Mouse (Mus musculus): Measurements from ENCODE around the gene Prps2. TPM values are rescaled to one million over a fixed set of nuclear protein-coding genes. Genes with fewer than 3 reads are reported as not detected.
"Not testable (repeated sequence)": the region's sequence is repeated elsewhere in the genome, so short reads cannot be mapped to it uniquely, and the experiment has no call there.

Gene Prps2
- polyA plus RNA-seq, 1 experiment from 2014 or later: 30.1 TPM

- H3K36me3 ChIP-seq: no peaks in the 10 kb centered on the region
- H3K9me3 ChIP-seq (replicated peaks): no peaks in the 10 kb centered on the region
- 60% methylated on average over 4 of the region's 4 CpGs for WGBS
- H3K27me3 ChIP-seq: peaks cover 41% of the 10 kb centered on the region
- no peak overlapping the region for H3K4me3 ChIP-seq (replicated peaks)
- H3K4me2 ChIP-seq: no peak overlapping the region
- ATAC-seq (replicated peaks; ENCODE audit: low FRiP score): no peak
- H3K4me1 ChIP-seq: no peaks in the 10 kb centered on the region
- H3K9ac ChIP-seq: no peak overlapping the region
- H3K27ac ChIP-seq: no peak overlapping the region
Observed at GRCm38 (mm10) chrX:167321233-167321806, 61.2 kb downstream of the Prps2 start.

DNA sequence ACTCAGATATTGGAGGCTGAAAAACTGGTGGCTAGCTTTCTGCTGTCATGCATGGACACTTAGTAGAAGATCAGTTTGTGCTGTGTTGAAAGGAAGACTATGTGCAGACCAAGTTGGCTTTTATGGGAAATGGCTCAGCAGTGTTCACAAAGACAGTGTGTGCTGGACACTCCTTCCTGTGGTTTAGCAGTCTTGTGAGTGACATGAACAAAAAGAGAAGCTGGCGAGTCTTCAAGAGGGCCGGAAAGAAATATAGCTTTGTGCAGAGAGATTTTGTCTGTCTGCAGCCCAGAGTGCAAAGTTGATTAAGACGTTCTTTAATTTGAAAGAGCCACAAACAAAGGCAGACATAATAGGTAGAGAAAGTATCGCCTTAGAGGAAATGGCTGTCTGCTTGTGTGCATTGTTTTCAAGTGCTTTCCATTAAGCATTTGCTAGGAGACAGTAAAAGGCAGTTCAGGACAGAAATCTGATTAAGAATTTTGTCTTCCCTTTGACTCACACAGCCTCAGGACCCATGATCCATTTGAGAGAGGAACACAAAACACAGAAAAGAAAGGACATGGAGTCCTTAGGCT lies 63.6 kb downstream of the Prps2 start:
- Histone ChIP-seq H3K4me2 (no peak overlapping the region), H3K27ac (no peak overlapping the region), H3K9me3 (replicated peaks) (no peaks in the 10 kb centered on the region), H3K36me3 (no peaks in the 10 kb centered on the region), H3K4me1 (no peaks in the 10 kb centered on the region), H3K27me3 (peaks cover 43% of the 10 kb centered on the region), H3K9ac (no peak overlapping the region), H3K4me3 (replicated peaks) (no peak overlapping the region)
- ATAC-seq (replicated peaks; ENCODE audit: low FRiP score): no peak
- WGBS: 57% methylated on average over 4 of the region's 4 CpGs

- no peaks in the 10 kb centered on the region for H3K36me3 ChIP-seq
- no peak overlapping the region for H3K27ac ChIP-seq
- H3K9ac ChIP-seq: no peak overlapping the region
- no peak overlapping the region for H3K4me3 ChIP-seq (replicated peaks)
- H3K4me1 ChIP-seq: no peaks in the 10 kb centered on the region
- WGBS: 44% methylated on average over 5 of the region's 5 CpGs
- peaks cover 51% of the 10 kb centered on the region for H3K27me3 ChIP-seq
- no peak for ATAC-seq (replicated peaks; ENCODE audit: low FRiP score)
- no peaks in the 10 kb centered on the region for H3K9me3 ChIP-seq (replicated peaks)
- no peak overlapping the region for H3K4me2 ChIP-seq
Observed at GRCm38 (mm10) chrX:167315766-167316165, 66.8 kb downstream of the Prps2 start.

GRCm38 (mm10) chrX:167315093-167315726 lies 67.3 kb downstream of the Prps2 start:
- Histone ChIP-seq H3K4me2 (no peak overlapping the region), H3K36me3 (no peaks in the 10 kb centered on the region), H3K27me3 (peaks cover 49% of the 10 kb centered on the region), H3K4me3 (replicated peaks) (no peak overlapping the region), H3K27ac (no peak overlapping the region), H3K9ac (no peak overlapping the region), H3K4me1 (no peaks in the 10 kb centered on the region), H3K9me3 (replicated peaks) (no peaks in the 10 kb centered on the region)
- 65% methylated on average over 4 of the region's 4 CpGs for WGBS
- ATAC-seq (replicated peaks; ENCODE audit: low FRiP score): no peak

DNA sequence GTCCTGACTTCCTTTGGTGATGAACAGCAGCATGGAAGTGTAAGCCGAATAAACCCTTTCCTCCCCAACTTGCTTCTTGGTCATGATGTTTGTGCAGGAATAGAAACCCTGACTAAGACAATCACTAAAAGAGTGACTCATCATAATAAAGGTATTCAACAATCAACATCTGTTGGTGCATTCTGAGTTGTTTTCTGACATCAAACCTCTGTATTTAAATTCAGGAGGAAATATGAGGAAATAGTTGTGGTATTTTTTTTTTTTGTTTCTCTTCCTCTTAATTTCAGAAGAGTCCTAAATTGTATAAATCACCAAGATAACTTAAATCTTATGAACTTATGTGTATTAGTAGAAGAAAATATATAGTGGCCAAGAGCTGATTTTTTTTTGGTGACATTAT lies 80.5 kb downstream of the Prps2 start:
- WGBS: 82% methylated on average over 1 of the region's 1 CpGs

More for the DNA sequence above, 80.5 kb downstream of the Prps2 start:
- H3K9me3 ChIP-seq (replicated peaks); H3K36me3 ChIP-seq; H3K27me3 ChIP-seq; H3K4me2 ChIP-seq; H3K27ac ChIP-seq; ATAC-seq (replicated peaks; ENCODE audit: low FRiP score); H3K4me1 ChIP-seq; H3K4me3 ChIP-seq (replicated peaks); H3K9ac ChIP-seq: not testable (repeated sequence)

Other genes with a start within 250 kb of the Prps2 start
- 2,736 and 2,813 TPM in 2 replicates for gene Tmsb4x, start 173.4 kb downstream of the Prps2 start, polyA plus RNA-seq (2015; fragmentation: Nextera tagmentation; extraction: Ambion mirVana)
- 0.17 TPM in 2 replicates for gene Tlr8, start 118.4 kb downstream of the Prps2 start, polyA plus RNA-seq (2015; fragmentation: Nextera tagmentation; extraction: Ambion mirVana)
- 0.39 and 0.44 TPM in 2 replicates for gene Tlr7, start 52.2 kb downstream of the Prps2 start, polyA plus RNA-seq (2015; fragmentation: Nextera tagmentation; extraction: Ambion mirVana)

Measured in kidney, embryonic 15.5 days (tissue).